Mouse (Mus musculus): Measurements from ENCODE around the gene Slc6a1. TPM values are rescaled to one million over a fixed set of nuclear protein-coding genes. Genes with fewer than 3 reads are reported as not detected.

Slc6a1 gene
- polyA plus RNA-seq, 1 experiment from 2014 or later = 0.28 TPM

DNA sequence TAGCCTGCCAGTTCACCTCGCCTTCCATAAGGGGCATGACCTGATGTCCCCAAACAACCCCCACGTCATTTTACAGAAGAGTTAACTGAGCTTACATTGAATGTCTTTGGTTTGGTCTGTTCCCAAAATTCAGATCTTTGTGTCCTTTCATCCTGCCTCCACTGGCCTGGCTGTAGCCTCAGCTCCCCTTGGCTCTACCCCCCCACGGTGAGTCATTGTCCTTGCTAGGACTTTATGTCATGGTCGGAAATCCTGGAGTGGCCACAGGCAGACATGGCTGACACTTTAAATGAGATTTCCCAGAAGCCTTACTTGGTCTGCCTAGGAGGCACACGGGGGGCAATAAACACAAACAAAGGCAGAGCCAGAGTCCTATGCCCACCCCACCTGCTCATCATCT, 83.8 kb downstream of the Slc6a1 start:
- H3K27me3 ChIP-seq = 0 out of 2 replicates have a peak, but pooled peaks cover 4% of the 10 kb centered on the region
- H3K27ac ChIP-seq = no peak overlapping the region
- no peaks in the 10 kb centered on the region for H3K36me3 ChIP-seq
- 69% methylated on average over 5 of the region's 5 CpGs for WGBS
- H3K9me3 ChIP-seq = no peaks in the 10 kb centered on the region
- no peak overlapping the region for H3K4me2 ChIP-seq
- no peak overlapping the region for H3K9ac ChIP-seq
- H3K4me3 ChIP-seq = no peak overlapping the region
- no peak for ATAC-seq (ENCODE audit: insufficient number of reproducible peaks, low FRiP score, low TSS enrichment, low read depth)
- H3K4me1 ChIP-seq = no peaks in the 10 kb centered on the region

Other genes starting within 250 kb of the Slc6a1 start
- 0.07 and 0.12 TPM in 2 replicates for gene Atp2b2, start 240.0 kb upstream of the Slc6a1 start, polyA plus RNA-seq (2015; fragmentation: Nextera tagmentation; extraction: Ambion mirVana)
- gene Slc6a11, start 151.4 kb upstream of the Slc6a1 start, polyA plus RNA-seq (2015; fragmentation: Nextera tagmentation; extraction: Ambion mirVana) = 0.14 and 0.49 TPM in 2 replicates
- gene Hrh1, start 115.3 kb downstream of the Slc6a1 start, polyA plus RNA-seq (2015; fragmentation: Nextera tagmentation; extraction: Ambion mirVana) = 0.13 and 0.15 TPM in 2 replicates

Data from limb, embryonic 15.5 days (tissue).